Mouse (Mus musculus): ENCODE measurements around the gene Rxfp1.

DNA sequence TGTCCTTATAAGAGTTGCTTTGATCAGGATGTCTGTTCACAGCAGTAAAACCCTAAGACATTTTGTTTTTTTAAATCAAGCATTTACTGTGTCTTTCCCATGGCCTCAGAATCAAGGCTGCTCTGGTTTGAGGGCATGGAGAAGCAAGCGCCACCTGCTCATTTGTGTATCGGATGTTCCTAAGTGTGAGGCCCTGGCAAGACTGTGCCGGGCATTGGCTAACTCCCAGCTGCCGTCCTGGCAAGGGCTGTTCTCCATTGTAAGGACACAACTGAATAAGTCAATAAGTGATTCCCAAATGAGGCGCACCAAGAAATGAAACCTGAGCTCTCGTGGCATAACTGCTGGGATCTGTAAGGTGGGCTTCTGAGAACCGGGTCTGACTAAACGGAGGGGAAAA lies 31.2 kb downstream of the Rxfp1 start:
- no peak for TF ChIP-seq CTCF (IDR thresholded peaks at IDR 0.05)
- no peak for TF ChIP-seq POLR2A (IDR thresholded peaks at IDR 0.05; ENCODE audit: insufficient read depth, low read depth, low read length)

Measured in heart, adult 2 months (tissue).